Mouse (Mus musculus): ENCODE results near the gene Irx5. TPM values are rescaled to one million over a fixed set of nuclear protein-coding genes. Genes with fewer than 3 reads are reported as not detected.
A peak's percentile ranks its signal among the peaks of the same experiment; 100 is the strongest.

The Irx5 gene
- polyA plus RNA-seq, 1 experiment from 2014 or later = 0.14 TPM

DNA sequence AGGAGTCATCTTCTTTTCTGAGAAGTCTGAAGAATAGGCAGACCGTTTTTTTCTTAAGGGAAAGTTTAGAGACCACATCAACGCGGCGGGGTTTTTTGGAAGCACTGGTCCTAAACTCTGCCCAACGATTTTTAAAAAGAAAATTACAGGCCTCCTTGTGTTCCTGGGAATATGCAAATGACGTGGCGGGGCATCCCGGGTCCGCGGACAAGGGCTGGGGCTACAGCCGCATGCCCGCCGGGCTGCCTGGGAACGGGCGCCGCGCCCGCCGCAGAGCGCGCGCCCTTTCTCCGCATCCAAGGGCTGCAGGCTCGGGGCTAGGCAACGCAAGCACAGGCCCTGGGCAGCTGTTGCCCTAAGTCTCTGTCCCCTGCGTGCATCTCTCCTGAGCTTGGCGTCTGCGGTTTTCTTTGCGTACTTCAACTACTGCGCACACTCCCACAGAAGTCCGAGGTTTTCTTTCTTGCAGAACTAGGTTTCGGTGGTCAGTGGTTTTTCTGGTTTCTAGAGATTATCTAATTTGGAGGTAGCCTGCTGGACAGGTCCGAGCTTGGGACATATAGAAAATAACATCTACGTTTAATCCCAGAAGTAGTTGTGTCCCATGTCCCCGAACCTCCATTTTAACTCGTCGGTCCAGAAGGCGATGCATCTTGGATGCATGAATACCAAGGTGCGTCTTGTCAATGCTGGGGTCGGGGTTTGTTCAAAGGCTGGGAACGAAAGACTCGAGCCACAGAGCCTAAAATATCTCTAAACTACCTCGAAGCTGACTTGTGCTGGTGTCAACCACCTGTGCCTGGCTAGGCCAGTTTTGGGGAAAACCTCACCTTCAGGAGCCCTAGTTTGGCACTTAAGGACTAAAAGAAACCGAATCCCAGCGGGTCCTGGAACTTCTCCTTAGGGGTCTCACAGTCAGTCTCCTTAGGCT is 6.1 kb downstream of the Irx5 start:
- Histone ChIP-seq H3K4me1 (replicated peaks; ENCODE audit: control insufficient read depth, insufficient read depth, low read length) (no peaks in the 10 kb centered on the region), H3K4me3 (ENCODE audit: low read depth, low read length) (0 out of 2 replicates have a peak overlapping the region, but pooled peaks have one; percentile 16), H3K4me2 (replicated peaks; ENCODE audit: low read depth) (no peak overlapping the region), H3K27me3 (replicated peaks; ENCODE audit: control insufficient read depth, insufficient read depth, low read length) (peaks cover 95% of the 10 kb centered on the region), H3K36me3 (ENCODE audit: control insufficient read depth, insufficient read depth) (no peaks in the 10 kb centered on the region), H3K9me3 (ENCODE audit: control insufficient read depth) (no peaks in the 10 kb centered on the region), H3K27ac (ENCODE audit: low read depth, low read length) (no peak overlapping the region), H3K9ac (ENCODE audit: low read depth, low read length) (no peak overlapping the region)
- no peak for TF ChIP-seq CTCF (IDR thresholded peaks at IDR 0.05; ENCODE audit: low read depth)
- no peak for ATAC-seq
- WGBS = 3% methylated on average over 45 of the region's 45 CpGs

DNA sequence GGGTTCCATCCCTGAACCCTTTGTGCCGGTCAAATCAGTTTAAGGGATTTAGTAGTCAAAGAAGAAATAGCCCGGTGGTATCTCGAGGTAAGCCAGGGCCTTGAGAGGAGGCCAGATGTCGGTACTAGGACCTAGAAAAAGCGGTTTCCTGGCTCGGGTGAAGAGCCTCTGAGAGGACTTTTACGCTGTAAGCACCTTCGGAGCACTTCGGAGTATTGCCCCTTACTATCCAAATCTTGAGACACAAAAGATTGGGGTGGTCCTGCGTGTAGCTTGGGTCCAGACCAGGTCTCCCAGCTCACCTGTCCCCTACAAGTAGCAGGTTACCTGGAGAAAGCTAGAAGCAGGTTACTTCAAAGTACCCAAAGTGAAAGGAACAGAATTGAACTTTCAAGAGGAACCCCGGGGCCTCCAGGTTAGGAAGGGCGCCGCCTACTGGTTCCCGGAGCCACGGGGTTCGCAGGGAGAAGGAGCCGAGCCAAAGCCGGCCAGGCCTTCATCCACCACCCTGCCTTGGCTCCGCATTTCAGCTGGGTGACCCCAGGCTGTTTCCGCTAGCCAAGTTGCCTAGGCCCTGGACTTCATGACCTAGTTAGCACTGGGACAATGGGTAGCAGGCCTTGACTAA is 6.8 kb downstream of the Irx5 start:
- no peak overlapping the region for H3K9ac ChIP-seq (ENCODE audit: low read depth, low read length)
- H3K9me3 ChIP-seq (ENCODE audit: control insufficient read depth) = no peaks in the 10 kb centered on the region
- peak; percentile 62 for TF ChIP-seq CTCF (IDR thresholded peaks at IDR 0.05; ENCODE audit: low read depth)
- 4% methylated on average over 20 of the region's 20 CpGs for WGBS
- no peaks in the 10 kb centered on the region for H3K36me3 ChIP-seq (ENCODE audit: control insufficient read depth, insufficient read depth)
- no peak overlapping the region for H3K4me2 ChIP-seq (replicated peaks; ENCODE audit: low read depth)
- no peak overlapping the region for H3K27ac ChIP-seq (ENCODE audit: low read depth, low read length)
- H3K4me3 ChIP-seq (ENCODE audit: low read depth, low read length) = peak overlapping the region; percentile 16; the same call in 1 of the 2 replicates
- peak; percentile 37 for ATAC-seq
- peaks cover 93% of the 10 kb centered on the region for H3K27me3 ChIP-seq (replicated peaks; ENCODE audit: control insufficient read depth, insufficient read depth, low read length)
- no peaks in the 10 kb centered on the region for H3K4me1 ChIP-seq (replicated peaks; ENCODE audit: control insufficient read depth, insufficient read depth, low read length)

DNA sequence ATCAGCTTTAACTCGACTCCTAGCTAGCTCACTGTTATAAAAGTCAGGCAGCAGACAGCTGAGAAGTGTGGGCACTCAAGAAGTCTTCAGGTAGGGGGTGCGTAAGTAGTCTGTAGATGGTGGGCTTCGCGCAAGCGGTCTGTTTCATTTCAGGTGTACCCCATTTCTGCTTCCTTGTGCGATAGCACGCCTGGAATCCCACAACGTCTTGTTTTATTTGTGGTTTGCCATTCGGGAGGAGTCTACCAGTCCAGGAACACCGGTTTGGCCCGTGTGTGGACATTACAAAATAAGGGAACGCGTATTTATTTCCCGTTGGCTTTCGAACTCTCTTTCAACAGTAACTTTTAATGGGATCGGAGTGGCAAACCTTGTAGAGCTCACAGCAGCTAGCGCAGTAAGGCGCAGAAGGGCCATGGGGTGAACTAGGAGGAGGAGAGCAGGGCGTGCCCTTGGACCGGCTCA is 7.4 kb downstream of the Irx5 start:
- ATAC-seq = no peak
- H3K27ac ChIP-seq (ENCODE audit: low read depth, low read length) = no peak overlapping the region
- no peaks in the 10 kb centered on the region for H3K4me1 ChIP-seq (replicated peaks; ENCODE audit: control insufficient read depth, insufficient read depth, low read length)
- no peak overlapping the region for H3K4me2 ChIP-seq (replicated peaks; ENCODE audit: low read depth)
- H3K36me3 ChIP-seq (ENCODE audit: control insufficient read depth, insufficient read depth) = no peaks in the 10 kb centered on the region
- WGBS = 10% methylated on average over 20 of the region's 20 CpGs
- no peaks in the 10 kb centered on the region for H3K9me3 ChIP-seq (ENCODE audit: control insufficient read depth)
- H3K4me3 ChIP-seq (ENCODE audit: low read depth, low read length) = no peak overlapping the region
- no peak overlapping the region for H3K9ac ChIP-seq (ENCODE audit: low read depth, low read length)
- TF ChIP-seq CTCF (IDR thresholded peaks at IDR 0.05; ENCODE audit: low read depth) = no peak
- H3K27me3 ChIP-seq (replicated peaks; ENCODE audit: control insufficient read depth, insufficient read depth, low read length) = peaks cover 93% of the 10 kb centered on the region

DNA sequence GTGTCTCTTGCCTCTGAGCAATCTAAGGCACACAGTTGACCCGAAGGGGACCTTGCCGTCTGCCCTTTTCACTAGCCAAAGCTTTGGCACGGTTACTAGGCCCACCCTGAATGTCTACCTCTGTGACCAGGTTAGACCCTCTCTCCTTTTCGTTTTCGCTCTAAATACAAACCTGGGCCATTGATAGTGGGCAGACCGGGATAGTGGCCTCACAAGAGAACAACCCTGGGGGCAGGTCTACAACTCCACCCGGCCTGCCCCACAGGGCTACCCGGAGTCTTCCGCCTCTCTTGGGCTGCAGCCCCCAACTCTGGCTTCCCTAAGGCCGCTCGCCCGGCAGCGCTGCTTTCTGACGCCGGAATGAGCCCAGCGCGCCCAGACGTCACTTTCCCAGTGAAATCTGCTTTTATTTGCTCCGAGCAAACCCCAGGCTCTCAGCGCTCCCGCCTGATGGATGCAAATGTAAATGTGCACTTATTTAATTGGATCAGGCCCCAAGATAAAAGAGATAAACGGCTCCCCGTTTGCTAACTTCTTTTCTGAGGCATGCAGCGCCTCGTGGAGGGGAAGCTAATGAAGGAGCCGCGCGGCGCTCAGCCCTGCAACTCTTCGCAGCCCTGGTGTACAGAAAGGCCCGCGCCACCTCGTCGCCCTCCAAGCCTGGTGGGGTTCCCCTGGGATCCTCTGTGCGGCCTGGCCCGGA is 8.0 kb downstream of the Irx5 start:
- no peak for TF ChIP-seq CTCF (IDR thresholded peaks at IDR 0.05; ENCODE audit: low read depth)
- no peak overlapping the region for H3K4me2 ChIP-seq (replicated peaks; ENCODE audit: low read depth)
- no peak for ATAC-seq
- no peaks in the 10 kb centered on the region for H3K36me3 ChIP-seq (ENCODE audit: control insufficient read depth, insufficient read depth)
- H3K4me3 ChIP-seq (ENCODE audit: low read depth, low read length) = no peak overlapping the region
- H3K27ac ChIP-seq (ENCODE audit: low read depth, low read length) = no peak overlapping the region
- WGBS = 2% methylated on average over 36 of the region's 36 CpGs
- H3K27me3 ChIP-seq (replicated peaks; ENCODE audit: control insufficient read depth, insufficient read depth, low read length) = peaks cover 93% of the 10 kb centered on the region
- H3K9ac ChIP-seq (ENCODE audit: low read depth, low read length) = no peak overlapping the region
- no peaks in the 10 kb centered on the region for H3K9me3 ChIP-seq (ENCODE audit: control insufficient read depth)
- no peaks in the 10 kb centered on the region for H3K4me1 ChIP-seq (replicated peaks; ENCODE audit: control insufficient read depth, insufficient read depth, low read length)

DNA sequence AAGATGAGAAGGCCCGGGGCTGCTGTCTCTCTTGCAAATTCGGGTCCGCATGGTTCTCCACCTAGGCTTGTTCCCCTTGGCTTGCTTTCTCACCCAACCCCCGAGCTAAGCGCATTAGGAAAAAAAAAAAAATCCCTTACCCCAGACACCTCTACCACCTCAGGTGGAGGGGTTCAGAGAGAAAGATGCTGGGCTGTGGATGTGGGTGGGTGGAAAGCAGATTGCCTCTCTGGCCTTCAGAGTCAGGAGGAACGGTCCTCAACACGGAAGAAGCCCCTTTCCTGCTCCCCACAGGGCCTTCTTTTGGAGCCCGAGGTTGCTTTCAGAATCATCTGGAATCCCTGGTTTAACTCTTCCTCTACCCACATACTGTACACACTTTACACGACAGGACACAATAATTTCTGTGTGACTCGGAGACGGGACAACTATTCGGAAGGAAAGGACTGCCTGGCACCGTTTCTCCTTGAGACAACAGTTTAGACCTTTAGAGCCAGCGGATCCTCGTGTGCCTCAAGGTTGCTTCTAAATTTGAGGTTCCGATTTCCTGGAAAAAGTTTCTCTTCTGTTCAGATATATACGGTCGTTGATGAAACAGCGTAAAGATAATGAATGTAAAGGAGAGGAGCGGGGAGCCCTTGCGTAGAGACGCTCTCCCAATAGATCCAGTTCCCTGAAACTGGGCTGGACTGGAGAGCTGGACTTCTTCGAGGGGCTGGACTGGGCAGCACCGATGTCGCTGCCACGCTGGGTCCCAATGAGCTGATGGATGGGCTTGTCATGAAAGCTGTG is 8.7 kb downstream of the Irx5 start:
- Histone ChIP-seq H3K9ac (ENCODE audit: low read depth, low read length) (no peak overlapping the region), H3K36me3 (ENCODE audit: control insufficient read depth, insufficient read depth) (no peaks in the 10 kb centered on the region), H3K4me3 (ENCODE audit: low read depth, low read length) (no peak overlapping the region), H3K27me3 (replicated peaks; ENCODE audit: control insufficient read depth, insufficient read depth, low read length) (peaks cover 89% of the 10 kb centered on the region), H3K4me1 (replicated peaks; ENCODE audit: control insufficient read depth, insufficient read depth, low read length) (no peaks in the 10 kb centered on the region), H3K9me3 (ENCODE audit: control insufficient read depth) (no peaks in the 10 kb centered on the region), H3K4me2 (replicated peaks; ENCODE audit: low read depth) (no peak overlapping the region), H3K27ac (ENCODE audit: low read depth, low read length) (no peak overlapping the region)
- no peak for TF ChIP-seq CTCF (IDR thresholded peaks at IDR 0.05; ENCODE audit: low read depth)
- 5% methylated on average over 26 of the region's 26 CpGs for WGBS
- ATAC-seq = no peak

All from intestine, postnatal 0 days (tissue).